Mouse (Mus musculus): ENCODE measurements around the gene C130026I21Rik. TPM values are rescaled to one million over a fixed set of nuclear protein-coding genes. Genes with fewer than 3 reads are reported as not detected.
"Not testable (repeated sequence)": the region's sequence is repeated elsewhere in the genome, so short reads cannot be mapped to it uniquely, and the experiment has no call there.

Gene C130026I21Rik
- polyA plus RNA-seq, 1 experiment from 2014 or later: not detected

GRCm38 (mm10) chr1:85117537-85117936 lies 152.8 kb downstream of the C130026I21Rik start:
- H3K9ac ChIP-seq; H3K4me3 ChIP-seq; H3K27me3 ChIP-seq; H3K9me3 ChIP-seq; ATAC-seq (ENCODE audit: insufficient number of reproducible peaks, insufficient read depth, low FRiP score, low TSS enrichment, low read depth); H3K4me1 ChIP-seq; H3K4me2 ChIP-seq; H3K27ac ChIP-seq; H3K36me3 ChIP-seq: not testable (repeated sequence)
- WGBS: 55% methylated on average over 4 of the region's 6 CpGs

GRCm38 (mm10) chr1:85114666-85115402 lies 155.5 kb downstream of the C130026I21Rik start:
- not testable (repeated sequence) for H3K27me3 ChIP-seq; H3K9me3 ChIP-seq; H3K36me3 ChIP-seq; H3K4me2 ChIP-seq; ATAC-seq (ENCODE audit: insufficient number of reproducible peaks, insufficient read depth, low FRiP score, low TSS enrichment, low read depth); H3K9ac ChIP-seq; H3K4me3 ChIP-seq; H3K27ac ChIP-seq; H3K4me1 ChIP-seq
- 54% methylated on average over 6 of the region's 6 CpGs for WGBS

GRCm38 (mm10) chr1:85114078-85114477 lies 156.3 kb downstream of the C130026I21Rik start:
- H3K9me3 ChIP-seq, H3K27ac ChIP-seq, H3K4me1 ChIP-seq, H3K9ac ChIP-seq, H3K36me3 ChIP-seq, H3K4me3 ChIP-seq, H3K4me2 ChIP-seq, H3K27me3 ChIP-seq: not testable (repeated sequence)
- ATAC-seq (ENCODE audit: insufficient number of reproducible peaks, insufficient read depth, low FRiP score, low TSS enrichment, low read depth): peak; percentile 81
- WGBS: 77% methylated on average over 3 of the region's 3 CpGs

- not testable (repeated sequence) for H3K9me3 ChIP-seq; H3K4me2 ChIP-seq; H3K4me1 ChIP-seq; H3K27ac ChIP-seq; ATAC-seq (ENCODE audit: insufficient number of reproducible peaks, insufficient read depth, low FRiP score, low TSS enrichment, low read depth); H3K36me3 ChIP-seq; H3K9ac ChIP-seq; H3K27me3 ChIP-seq; H3K4me3 ChIP-seq
- 62% methylated on average over 2 of the region's 5 CpGs for WGBS
Measured at GRCm38 (mm10) chr1:85112889-85113288, 157.5 kb downstream of the C130026I21Rik start.

GRCm38 (mm10) chr1:85112266-85112665 lies 158.1 kb downstream of the C130026I21Rik start:
- H3K9ac ChIP-seq; H3K4me1 ChIP-seq; H3K36me3 ChIP-seq; ATAC-seq (ENCODE audit: insufficient number of reproducible peaks, insufficient read depth, low FRiP score, low TSS enrichment, low read depth); H3K4me2 ChIP-seq; H3K27ac ChIP-seq; H3K4me3 ChIP-seq; H3K9me3 ChIP-seq; H3K27me3 ChIP-seq: not testable (repeated sequence)
- WGBS: 86% methylated on average over 7 of the region's 7 CpGs

- not testable (repeated sequence) for H3K4me2 ChIP-seq; H3K27me3 ChIP-seq; H3K4me1 ChIP-seq; ATAC-seq (ENCODE audit: insufficient number of reproducible peaks, insufficient read depth, low FRiP score, low TSS enrichment, low read depth); H3K36me3 ChIP-seq; H3K27ac ChIP-seq; H3K4me3 ChIP-seq; H3K9ac ChIP-seq; H3K9me3 ChIP-seq
- WGBS: 63% methylated on average over 10 of the region's 10 CpGs
Measured at GRCm38 (mm10) chr1:85111572-85111971, 158.8 kb downstream of the C130026I21Rik start.

- H3K27ac ChIP-seq; H3K4me2 ChIP-seq; H3K9ac ChIP-seq; H3K36me3 ChIP-seq; H3K4me3 ChIP-seq; ATAC-seq (ENCODE audit: insufficient number of reproducible peaks, insufficient read depth, low FRiP score, low TSS enrichment, low read depth); H3K27me3 ChIP-seq; H3K9me3 ChIP-seq; H3K4me1 ChIP-seq: not testable (repeated sequence)
- WGBS: 81% methylated on average over 3 of the region's 3 CpGs
Measured at GRCm38 (mm10) chr1:85110876-85111275, 159.5 kb downstream of the C130026I21Rik start.

- WGBS: no CpG with 5 or more reads among the region's 7 CpGs
- not testable (repeated sequence) for H3K27me3 ChIP-seq
Measured at GRCm38 (mm10) chr1:85109753-85110152, 160.6 kb downstream of the C130026I21Rik start, which contains the start of gene A530032D15Rik. Gene A530032D15Rik, minus strand, starts transcription at chr1:85109853.

GRCm38 (mm10) chr1:85106013-85106412 lies 164.4 kb downstream of the C130026I21Rik start:
- H3K27me3 ChIP-seq; ATAC-seq (ENCODE audit: insufficient number of reproducible peaks, insufficient read depth, low FRiP score, low TSS enrichment, low read depth); H3K9me3 ChIP-seq; H3K9ac ChIP-seq; H3K27ac ChIP-seq; H3K4me2 ChIP-seq; H3K4me3 ChIP-seq; H3K4me1 ChIP-seq; H3K36me3 ChIP-seq: not testable (repeated sequence)
- WGBS: 73% methylated on average over 5 of the region's 6 CpGs

More at GRCm38 (mm10) chr1:85109753-85110152, 160.6 kb downstream of the C130026I21Rik start, which contains the start of gene A530032D15Rik:
- H3K4me3 ChIP-seq; H3K4me1 ChIP-seq; ATAC-seq (ENCODE audit: insufficient number of reproducible peaks, insufficient read depth, low FRiP score, low TSS enrichment, low read depth); H3K36me3 ChIP-seq; H3K27ac ChIP-seq; H3K9ac ChIP-seq; H3K4me2 ChIP-seq: not testable (repeated sequence)
- H3K9me3 ChIP-seq: peaks cover 12% of the 10 kb centered on the region; the same call in 1 of the 2 replicates

GRCm38 (mm10) chr1:85105336-85105735 lies 165.0 kb downstream of the C130026I21Rik start:
- H3K9ac ChIP-seq; H3K36me3 ChIP-seq; H3K9me3 ChIP-seq; H3K4me3 ChIP-seq; H3K27ac ChIP-seq; ATAC-seq (ENCODE audit: insufficient number of reproducible peaks, insufficient read depth, low FRiP score, low TSS enrichment, low read depth); H3K4me2 ChIP-seq; H3K4me1 ChIP-seq; H3K27me3 ChIP-seq: not testable (repeated sequence)
- 80% methylated on average over 4 of the region's 4 CpGs for WGBS

- H3K36me3 ChIP-seq; H3K4me2 ChIP-seq; H3K9me3 ChIP-seq; H3K27me3 ChIP-seq; H3K27ac ChIP-seq; H3K4me3 ChIP-seq; ATAC-seq (ENCODE audit: insufficient number of reproducible peaks, insufficient read depth, low FRiP score, low TSS enrichment, low read depth); H3K4me1 ChIP-seq; H3K9ac ChIP-seq: not testable (repeated sequence)
- WGBS: 83% methylated on average over 4 of the region's 4 CpGs
Measured at GRCm38 (mm10) chr1:85101754-85102153, 168.6 kb downstream of the C130026I21Rik start.

- WGBS: 65% methylated on average over 1 of the region's 1 CpGs
- H3K4me1 ChIP-seq; H3K9me3 ChIP-seq; H3K27me3 ChIP-seq; H3K4me2 ChIP-seq; H3K27ac ChIP-seq; H3K4me3 ChIP-seq; H3K36me3 ChIP-seq; H3K9ac ChIP-seq; ATAC-seq (ENCODE audit: insufficient number of reproducible peaks, insufficient read depth, low FRiP score, low TSS enrichment, low read depth): not testable (repeated sequence)
Measured at GRCm38 (mm10) chr1:85099864-85100263, 170.5 kb downstream of the C130026I21Rik start, which contains the start of gene Gm10553. Gene Gm10553, plus strand, starts transcription at chr1:85100164.
